Mouse (Mus musculus): ENCODE results near the gene Cd164l2. TPM values are rescaled to one million over a fixed set of nuclear protein-coding genes. Genes with fewer than 3 reads are reported as not detected.

Cd164l2 gene
- polyA plus RNA-seq, 1 experiment from 2014 or later = 0.51 TPM

DNA sequence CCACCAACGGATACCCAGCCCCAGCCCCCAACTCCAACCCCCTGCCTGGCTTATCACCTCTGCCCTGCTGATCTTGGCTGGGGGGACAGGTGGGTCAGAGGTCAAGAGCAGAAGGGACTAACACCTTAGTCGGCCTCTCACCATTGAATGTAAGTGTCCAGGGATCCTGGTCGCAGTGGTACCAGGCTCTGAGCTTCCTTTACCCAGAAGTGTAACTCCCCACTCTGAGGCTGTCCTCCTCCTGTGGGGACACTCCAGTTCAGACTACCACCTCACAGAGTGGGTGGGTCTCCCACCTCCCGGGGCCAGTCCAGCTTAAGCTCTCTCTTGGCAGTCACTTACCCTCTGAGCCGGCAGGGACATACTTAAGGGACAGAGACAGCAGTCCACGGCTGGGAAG is 43.5 kb downstream of the Cd164l2 start:
- CTCF ChIA-PET = interaction anchor here (1.3 kb wide), 1 partner anchor 309 kb away, joined by 3 read pairs; no protein-coding TSS in a partner anchor
- in situ Hi-C loops (cut with MboI; ENCODE audit: low pct_unique_long_range_greater_than_20kb) = no loop called here

DNA sequence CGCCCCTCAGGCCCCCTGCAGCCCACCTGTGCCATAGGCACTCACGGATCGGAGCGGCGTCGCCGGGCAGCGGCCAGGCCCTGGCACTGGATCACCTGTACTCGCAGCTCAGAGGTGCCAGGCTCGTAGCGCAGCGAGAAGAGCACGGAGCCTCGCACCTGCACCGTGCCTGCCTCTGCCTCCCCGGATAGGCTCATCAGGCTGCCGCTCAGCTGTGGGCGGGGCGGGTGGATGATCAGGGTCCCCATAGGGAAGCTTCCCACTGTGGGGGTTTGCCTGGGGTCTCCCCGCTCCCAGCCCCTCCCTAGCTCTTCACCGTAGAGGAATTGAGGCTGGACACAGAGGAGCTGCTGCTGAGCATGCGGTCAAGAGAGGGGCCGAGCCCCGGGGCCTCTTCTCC is 44.9 kb downstream of the Cd164l2 start:
- ATAC-seq (no peak), DNase-seq (ENCODE audit: low read depth, low spot score) (no peak)
- no peak for TF ChIP-seq CTCF (IDR thresholded peaks at IDR 0.05)
- POLR2A ChIA-PET = no interaction called here
- CTCF ChIA-PET = interaction anchor here (1.1 to 1.8 kb wide), 2 partner anchors 15 to 41 kb away, joined by 3 read pairs; no protein-coding TSS in a partner anchor
- in situ Hi-C loops (cut with MboI; ENCODE audit: low pct_unique_long_range_greater_than_20kb) = no loop called here
- no peaks in the 10 kb centered on the region for H3K27me3 ChIP-seq

More for the DNA sequence above, 43.5 kb downstream of the Cd164l2 start:
- no peak for TF ChIP-seq CTCF (IDR thresholded peaks at IDR 0.05)
- no peak for DNase-seq (ENCODE audit: low read depth, low spot score)
- no peaks in the 10 kb centered on the region for H3K27me3 ChIP-seq
- POLR2A ChIA-PET = interaction anchor here (1.5 kb wide), 1 partner anchor 14 kb away, joined by 3 read pairs; no protein-coding TSS in a partner anchor
- ATAC-seq = no peak

DNA sequence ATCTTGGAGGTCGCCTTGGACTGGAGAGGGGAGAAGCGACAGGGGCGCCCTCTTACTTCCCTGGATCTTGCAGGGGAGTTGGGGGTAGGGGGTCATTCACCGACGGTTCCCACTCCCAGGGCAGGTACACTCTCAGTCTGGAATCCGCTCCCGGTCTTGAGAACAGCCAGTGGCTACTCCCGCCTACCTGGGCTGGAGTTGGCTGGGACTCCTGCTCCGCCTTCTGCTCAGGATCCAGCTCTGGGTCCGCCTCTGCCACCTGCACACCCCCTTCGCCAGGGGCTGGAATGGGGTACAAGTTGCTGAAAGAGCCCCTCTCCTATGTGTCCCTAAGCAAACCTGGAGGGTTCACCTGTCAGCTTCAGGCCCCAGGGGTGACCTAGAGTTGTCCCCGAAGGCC is 45.3 kb downstream of the Cd164l2 start:
- no peak for TF ChIP-seq CTCF (IDR thresholded peaks at IDR 0.05)
- ATAC-seq (no peak), DNase-seq (ENCODE audit: low read depth, low spot score) (no peak)
- CTCF ChIA-PET = interaction anchor here (1.1 to 1.8 kb wide), 2 partner anchors 16 to 40 kb away, joined by 3 read pairs; no protein-coding TSS in a partner anchor
- POLR2A ChIA-PET = interaction anchor here (0.6 kb wide), 1 partner anchor 96 kb away, joined by 4 read pairs; no protein-coding TSS in a partner anchor
- in situ Hi-C loops (cut with MboI; ENCODE audit: low pct_unique_long_range_greater_than_20kb) = no loop called here
- H3K27me3 ChIP-seq = no peaks in the 10 kb centered on the region

DNA sequence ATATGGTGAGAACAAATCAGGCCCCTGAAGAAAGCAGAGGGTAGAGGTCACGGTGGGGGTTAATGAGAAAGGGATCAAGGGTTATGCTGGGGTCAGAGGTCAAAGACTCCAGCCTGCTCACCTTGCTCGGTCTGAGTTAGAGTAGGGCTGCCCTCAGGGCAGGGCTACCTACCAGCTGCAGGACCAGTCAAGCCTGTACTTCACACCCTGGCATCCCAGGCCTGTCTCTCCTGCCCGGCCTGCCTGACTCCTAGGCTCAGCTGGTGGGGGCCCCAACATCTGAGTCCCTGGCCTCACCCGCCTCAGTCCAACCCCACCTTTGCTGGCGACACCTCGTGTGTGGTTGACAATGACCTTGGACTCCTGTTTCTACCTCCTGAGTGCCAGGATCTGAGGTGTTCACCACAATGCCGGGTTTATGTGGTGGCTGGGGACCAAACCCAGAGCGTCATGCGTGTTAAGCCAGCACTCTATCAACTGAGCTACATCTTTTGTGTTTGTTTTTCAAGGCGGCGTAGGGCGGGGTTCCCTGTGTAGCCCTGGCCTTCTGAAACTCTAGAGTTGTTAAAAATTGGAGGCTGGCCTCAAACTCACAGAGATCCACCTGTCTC is 46.0 kb downstream of the Cd164l2 start:
- H3K27me3 ChIP-seq = no peaks in the 10 kb centered on the region
- CTCF ChIA-PET = no interaction called here
- TF ChIP-seq CTCF (IDR thresholded peaks at IDR 0.05) = no peak
- POLR2A ChIA-PET = interaction anchor here (0.6 kb wide), 1 partner anchor 96 kb away, joined by 4 read pairs; no protein-coding TSS in a partner anchor
- in situ Hi-C loops (cut with MboI; ENCODE audit: low pct_unique_long_range_greater_than_20kb) = no loop called here
- DNase-seq (ENCODE audit: low read depth, low spot score) = no peak
- ATAC-seq = no peak

DNA sequence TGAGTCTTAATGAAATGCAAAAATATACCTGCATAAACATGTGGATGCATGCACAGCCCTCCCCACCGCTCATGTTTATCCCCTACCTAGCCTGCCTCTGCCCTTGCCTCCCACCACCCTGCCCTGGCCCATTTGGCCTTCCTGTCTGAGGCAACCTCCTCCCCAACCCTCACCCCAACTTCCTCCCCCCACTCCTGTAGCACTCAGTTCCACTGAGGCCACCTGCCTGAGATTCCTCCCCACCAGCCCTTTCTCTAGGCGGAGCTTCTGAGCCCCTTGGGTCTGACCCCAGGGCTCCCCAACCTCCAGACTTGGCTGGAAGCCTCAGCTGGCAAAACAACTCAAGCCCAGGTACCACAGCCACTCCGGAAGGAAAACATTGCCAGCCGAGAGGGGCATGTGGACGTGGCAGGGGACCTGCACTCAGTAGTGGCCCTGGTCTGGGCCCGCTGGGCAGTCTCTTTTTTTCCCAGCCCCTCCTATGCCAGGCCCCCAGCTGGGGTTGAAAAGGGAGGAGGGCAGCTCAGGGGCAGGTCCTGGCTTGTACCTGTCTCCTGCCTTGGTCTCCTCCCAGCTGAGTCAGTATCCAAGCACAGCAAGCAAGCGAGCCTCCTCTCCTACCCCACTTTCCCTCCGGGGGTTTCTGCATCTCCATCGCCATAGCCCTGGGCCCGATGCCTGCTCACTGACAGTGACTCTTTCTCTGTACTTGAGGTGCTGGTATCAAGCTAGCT is 49.9 kb downstream of the Cd164l2 start:
- ChIA-PET POLR2A (no interaction called here), CTCF (interaction anchor here (2.7 kb wide), 1 partner anchor 11 kb away, joined by 12 read pairs; no protein-coding TSS in a partner anchor)
- no peak for TF ChIP-seq CTCF (IDR thresholded peaks at IDR 0.05)
- DNase-seq (ENCODE audit: low read depth, low spot score) (no peak), ATAC-seq (no peak)
- no peaks in the 10 kb centered on the region for H3K27me3 ChIP-seq
- in situ Hi-C loops (cut with MboI; ENCODE audit: low pct_unique_long_range_greater_than_20kb) = no loop called here

DNA sequence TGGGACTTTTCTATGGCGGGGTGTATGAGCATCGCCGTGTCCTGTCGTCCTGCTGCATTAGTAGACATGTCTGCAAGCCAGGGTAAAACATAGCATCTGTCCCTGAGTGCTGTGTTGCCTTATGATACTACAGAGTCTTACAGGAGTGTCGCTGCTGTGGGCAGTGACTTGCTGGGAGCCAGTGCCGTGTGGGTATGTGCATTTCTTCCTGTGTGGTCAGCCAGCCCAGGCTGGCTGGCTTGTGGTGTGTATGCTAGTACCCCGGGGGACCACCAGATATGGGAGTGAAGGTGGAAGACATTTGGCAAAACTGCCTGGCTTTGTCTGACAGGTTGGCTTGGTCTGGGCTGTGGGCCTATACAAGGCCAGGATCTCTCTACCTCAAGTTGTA is 50.4 kb downstream of the Cd164l2 start:
- in situ Hi-C loops (cut with MboI; ENCODE audit: low pct_unique_long_range_greater_than_20kb) = no loop called here
- TF ChIP-seq CTCF (IDR thresholded peaks at IDR 0.05) = no peak
- POLR2A ChIA-PET = no interaction called here
- CTCF ChIA-PET = no interaction called here
- no peaks in the 10 kb centered on the region for H3K27me3 ChIP-seq
- DNase-seq (ENCODE audit: low read depth, low spot score) (no peak), ATAC-seq (no peak)

DNA sequence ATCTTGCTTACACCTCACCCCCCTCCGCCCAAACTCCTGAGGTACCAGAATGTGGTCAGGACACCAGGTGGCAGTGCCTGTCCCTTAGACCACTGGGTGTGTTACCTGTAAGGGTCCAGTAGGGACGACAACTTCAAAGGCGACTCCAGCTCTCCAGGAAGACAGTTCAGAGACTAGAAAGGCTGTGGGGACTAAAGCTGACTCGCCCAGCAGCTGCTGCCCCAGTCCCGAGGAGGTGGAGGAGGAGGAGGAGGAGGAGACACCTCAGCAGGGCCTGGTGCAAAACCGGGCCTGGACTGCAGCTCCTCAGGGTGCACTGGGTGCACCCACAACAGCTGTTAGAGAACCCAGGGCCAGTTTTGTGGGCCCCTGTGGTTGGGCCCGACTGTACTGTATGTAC is 51.0 kb downstream of the Cd164l2 start, which contains the start of gene Sytl1:
Gene Sytl1, minus strand, starts transcription at position 232 of the 400 bp plus-strand sequence.
- ATAC-seq (no peak), DNase-seq (ENCODE audit: low read depth, low spot score) (no peak)
- in situ Hi-C loops (cut with MboI; ENCODE audit: low pct_unique_long_range_greater_than_20kb) = no loop called here
- no peaks in the 10 kb centered on the region for H3K27me3 ChIP-seq
- ChIA-PET POLR2A (interaction anchor here (1.2 kb wide), 1 partner anchor 8 kb away, joined by 3 read pairs; no protein-coding TSS in a partner anchor), CTCF (no interaction called here)
- TF ChIP-seq CTCF (IDR thresholded peaks at IDR 0.05) = no peak

DNA sequence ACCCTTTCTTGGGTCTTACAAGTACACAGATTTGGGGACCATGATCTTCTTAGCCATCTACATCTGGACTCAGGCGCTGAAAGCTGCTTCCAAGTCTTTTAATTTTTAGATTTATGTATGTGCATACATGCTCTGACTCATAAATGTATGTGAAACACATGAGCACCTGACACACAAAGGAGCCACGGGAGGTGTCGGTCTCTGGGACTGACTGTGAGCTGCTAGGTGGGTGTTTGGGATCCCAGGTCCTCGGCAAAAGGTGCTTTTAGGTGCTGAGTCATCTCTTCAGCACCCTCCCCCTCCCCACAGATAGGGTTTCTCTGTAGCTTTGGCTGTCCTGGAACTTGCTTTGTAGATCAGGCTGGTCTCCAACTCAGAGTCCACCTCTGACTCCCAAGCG is 51.8 kb downstream of the Cd164l2 start:
- in situ Hi-C loops (cut with MboI; ENCODE audit: low pct_unique_long_range_greater_than_20kb) = no loop called here
- ChIA-PET CTCF (interaction anchor here (1.3 kb wide), 1 partner anchor 12 kb away, joined by 3 read pairs; no protein-coding TSS in a partner anchor), POLR2A (interaction anchor here (1.2 kb wide), 1 partner anchor 9 kb away, joined by 3 read pairs; no protein-coding TSS in a partner anchor)
- TF ChIP-seq CTCF (IDR thresholded peaks at IDR 0.05) = no peak
- H3K27me3 ChIP-seq = no peaks in the 10 kb centered on the region
- no peak for DNase-seq (ENCODE audit: low read depth, low spot score)
- ATAC-seq = no peak

DNA sequence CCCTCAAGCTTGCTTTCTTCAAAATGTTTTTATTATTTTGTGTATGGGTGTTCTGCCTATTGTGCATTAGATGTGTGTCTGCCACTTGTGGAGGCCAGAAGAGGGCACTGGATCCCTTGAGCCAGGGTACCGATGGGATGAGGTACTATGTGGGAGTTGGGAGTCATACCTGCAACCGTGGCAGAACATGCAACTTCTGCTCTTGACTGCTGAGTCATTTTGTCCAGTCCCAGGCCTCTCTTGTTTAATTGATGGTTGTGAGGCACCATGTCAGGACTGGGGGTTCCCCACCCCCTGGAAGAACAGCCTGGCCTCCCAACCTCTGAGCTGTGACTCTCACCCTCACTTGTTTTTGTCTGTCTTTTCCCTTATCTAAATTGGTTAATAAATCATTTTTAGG is 52.6 kb downstream of the Cd164l2 start:
- H3K27me3 ChIP-seq = no peaks in the 10 kb centered on the region
- ATAC-seq (no peak), DNase-seq (ENCODE audit: low read depth, low spot score) (no peak)
- TF ChIP-seq CTCF (IDR thresholded peaks at IDR 0.05) = no peak
- POLR2A ChIA-PET = interaction anchor here (0.6 kb wide), 1 partner anchor 103 kb away, joined by 3 read pairs; no protein-coding TSS in a partner anchor
- in situ Hi-C loops (cut with MboI; ENCODE audit: low pct_unique_long_range_greater_than_20kb) = no loop called here
- CTCF ChIA-PET = interaction anchor here (1.3 kb wide), 1 partner anchor 13 kb away, joined by 3 read pairs; no protein-coding TSS in a partner anchor

DNA sequence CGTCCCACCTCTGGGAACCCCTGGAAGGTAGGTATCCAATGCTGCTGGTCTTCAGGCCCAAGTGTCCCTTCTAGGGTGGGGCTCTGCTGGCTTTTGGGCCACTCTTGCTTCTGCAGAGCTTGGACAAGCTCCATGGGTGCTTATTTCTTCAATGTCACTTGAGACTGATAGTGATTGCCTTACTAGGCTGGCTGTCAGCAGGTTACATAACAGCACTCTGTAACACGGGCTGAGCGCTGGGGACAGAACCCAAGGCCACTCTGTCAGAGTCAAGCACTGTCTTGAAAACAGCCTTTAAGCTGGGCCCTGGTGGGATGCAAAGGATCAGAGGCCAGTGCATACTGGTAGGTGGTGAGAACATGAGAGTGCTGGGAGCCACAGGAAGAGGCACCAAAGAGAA is 53.4 kb downstream of the Cd164l2 start:
- no peaks in the 10 kb centered on the region for H3K27me3 ChIP-seq
- CTCF ChIA-PET = interaction anchor here (1.3 kb wide), 1 partner anchor 14 kb away, joined by 3 read pairs; no protein-coding TSS in a partner anchor
- POLR2A ChIA-PET = interaction anchor here (0.6 kb wide), 1 partner anchor 104 kb away, joined by 3 read pairs; no protein-coding TSS in a partner anchor
- in situ Hi-C loops (cut with MboI; ENCODE audit: low pct_unique_long_range_greater_than_20kb) = no loop called here
- no peak for TF ChIP-seq CTCF (IDR thresholded peaks at IDR 0.05)
- ATAC-seq (no peak), DNase-seq (ENCODE audit: low read depth, low spot score) (no peak)

DNA sequence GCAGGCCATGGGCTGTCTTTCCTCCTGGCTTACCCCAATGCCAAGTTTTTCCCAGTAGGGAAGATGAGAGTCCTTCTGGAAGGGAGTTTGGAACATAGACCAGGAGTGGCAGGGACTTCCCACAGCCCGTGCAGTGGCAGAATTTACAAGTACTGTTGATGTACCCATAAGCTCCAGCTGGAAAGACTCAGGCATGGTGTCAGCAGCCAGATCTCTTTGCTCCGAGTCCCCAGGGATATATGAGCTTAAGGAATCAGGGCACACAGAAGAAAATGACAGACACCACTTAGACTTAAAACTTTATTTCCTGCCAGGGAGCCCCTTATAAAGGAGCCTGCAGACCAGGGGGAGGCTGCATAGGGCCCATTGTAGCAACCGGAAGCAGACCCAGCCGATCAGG is 53.8 kb downstream of the Cd164l2 start:
- ATAC-seq (no peak), DNase-seq (ENCODE audit: low read depth, low spot score) (no peak)
- TF ChIP-seq CTCF (IDR thresholded peaks at IDR 0.05) = no peak
- no peaks in the 10 kb centered on the region for H3K27me3 ChIP-seq
- POLR2A ChIA-PET = no interaction called here
- CTCF ChIA-PET = no interaction called here
- in situ Hi-C loops (cut with MboI; ENCODE audit: low pct_unique_long_range_greater_than_20kb) = no loop called here
